Mouse (Mus musculus) forebrain, embryonic 10.5 days (tissue): ENCODE results near the gene Ddx19a. TPM values are rescaled to one million over a fixed set of nuclear protein-coding genes. Genes with fewer than 3 reads are reported as not detected.
"Not testable (repeated sequence)": the region's sequence is repeated elsewhere in the genome, so short reads cannot be mapped to it uniquely, and the experiment has no call there.

Experiments
- DNase-seq: peaks from one replicate; pipeline ENCODE4 v3.0.0-alpha.2; 2017; ENCODE audit warnings: low spot score; ENCODE audit errors: extremely low spot score
- H3K27ac ChIP-seq: fragments of 300-500 bp; sonication (generic); 2 replicates; pipeline ENCODE4 v1.5.1; 2016; ENCODE audit warnings: mild to moderate bottlenecking
- H3K27me3 ChIP-seq: fragments of 300-500 bp; sonication (generic); 2 replicates; pipeline ENCODE4 v1.6.1; 2016; ENCODE audit warnings: mild to moderate bottlenecking; ENCODE audit not compliant: poor library complexity, severe bottlenecking
- H3K36me3 ChIP-seq: fragments of 300-500 bp; sonication (generic); replicated peaks from 2 replicates; pipeline ENCODE4 v1.6.1; 2016; ENCODE audit warnings: mild to moderate bottlenecking, moderate library complexity
- H3K4me1 ChIP-seq: fragments of 300-500 bp; sonication (generic); 2 replicates; pipeline ENCODE4 v1.6.1; 2016
- H3K4me3 ChIP-seq: fragments of 300-500 bp; sonication (generic); 2 replicates; pipeline ENCODE4 v1.5.1; 2016; ENCODE audit warnings: mild to moderate bottlenecking, moderate library complexity
- H3K9me3 ChIP-seq: fragments of 300-500 bp; sonication (generic); 2 replicates; pipeline ENCODE4 v1.6.1; 2016; ENCODE audit warnings: mild to moderate bottlenecking, moderate library complexity
- WGBS: fragments of 180-500 bp; shearing (Covaris S2); methylation state at CpG from one replicate; pipeline ENCODE4 v1.1.7; 2016; 5-methylcytosine and 5-hydroxymethylcytosine counted together
- polyA plus RNA-seq: library from polyadenylated mRNA; unstranded; fragments of >200 nt; fragmentation: Nextera tagmentation; extraction: Ambion mirVana; gene quantifications from 2 replicates; pipeline ENCODE4 v1.2.1, GENCODE M21; 2016

The Ddx19a gene
- polyA plus RNA-seq, 1 experiment from 2014 or later: 27.4 TPM

DNA sequence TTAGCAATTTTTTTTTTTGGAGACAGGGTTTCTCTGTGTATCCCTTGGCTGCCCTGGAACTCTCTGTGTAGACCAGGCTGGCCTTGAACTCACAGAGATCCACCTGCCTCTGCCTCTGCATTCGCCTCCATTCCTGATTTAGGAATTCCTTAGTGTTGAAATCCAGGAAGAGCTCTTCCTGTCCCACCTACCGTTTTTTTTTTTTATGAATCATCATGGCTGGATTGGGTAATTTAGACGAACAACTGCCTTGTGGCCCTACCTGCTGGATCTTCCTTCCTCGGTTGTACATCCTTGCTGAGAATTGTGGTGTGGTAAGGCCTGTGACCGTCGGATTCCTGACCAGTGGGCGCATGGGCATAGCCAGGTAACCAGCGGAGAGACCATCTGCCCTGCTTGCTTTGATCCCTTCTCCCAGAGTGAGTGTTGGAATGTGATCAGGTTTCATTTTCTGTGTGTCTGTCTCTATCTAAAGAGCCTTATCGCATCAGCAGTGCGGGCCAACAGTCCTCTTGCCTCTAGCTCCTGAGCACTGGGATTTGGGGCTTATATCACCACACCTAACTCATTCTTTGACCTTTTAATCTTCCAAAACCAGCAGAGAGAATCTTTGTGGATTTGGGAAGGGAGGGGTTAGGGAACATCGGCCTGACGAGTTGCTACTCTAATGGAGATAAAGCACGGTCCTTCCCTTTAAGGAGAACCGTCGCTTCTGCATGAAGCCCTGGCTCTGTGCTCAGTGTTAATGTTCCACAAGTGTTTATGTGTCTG is 56.7 kb downstream of the Ddx19a start:
- no peak overlapping the region for H3K27ac ChIP-seq
- WGBS: 91% methylated on average over 15 of the region's 15 CpGs
- no peaks in the 10 kb centered on the region for H3K9me3 ChIP-seq
- peaks cover 9% of the 10 kb centered on the region for H3K4me1 ChIP-seq
- no peak for DNase-seq
- H3K36me3 ChIP-seq: peaks cover 15% of the 10 kb centered on the region; the same call in 1 of the 2 replicates
- no peaks in the 10 kb centered on the region for H3K27me3 ChIP-seq
- no peak overlapping the region for H3K4me3 ChIP-seq

GRCm38 (mm10) chr8:110938882-110939589 is 58.6 kb downstream of the Ddx19a start:
- Histone ChIP-seq H3K27me3 (no peaks in the 10 kb centered on the region), H3K9me3 (no peaks in the 10 kb centered on the region), H3K36me3 (peaks cover 19% of the 10 kb centered on the region; the same call in 1 of the 2 replicates), H3K4me1 (peaks cover 9% of the 10 kb centered on the region), H3K27ac (no peak overlapping the region), H3K4me3 (no peak overlapping the region)
- no peak for DNase-seq
- WGBS: 89% methylated on average over 6 of the region's 6 CpGs

GRCm38 (mm10) chr8:110936217-110936616 is 61.4 kb downstream of the Ddx19a start:
- DNase-seq: no peak
- peaks cover 7% of the 10 kb centered on the region for H3K4me1 ChIP-seq
- no peak overlapping the region for H3K4me3 ChIP-seq
- peaks cover 17% of the 10 kb centered on the region for H3K36me3 ChIP-seq
- H3K27ac ChIP-seq: no peak overlapping the region
- no peaks in the 10 kb centered on the region for H3K27me3 ChIP-seq
- 95% methylated on average over 12 of the region's 12 CpGs for WGBS
- no peaks in the 10 kb centered on the region for H3K9me3 ChIP-seq

GRCm38 (mm10) chr8:110933272-110933671 is 64.3 kb downstream of the Ddx19a start:
- Histone ChIP-seq H3K4me1 (peaks cover 14% of the 10 kb centered on the region; the same call in 1 of the 2 replicates), H3K4me3 (no peak overlapping the region), H3K9me3 (no peaks in the 10 kb centered on the region), H3K27me3 (no peaks in the 10 kb centered on the region), H3K27ac (no peak overlapping the region), H3K36me3 (peaks cover 36% of the 10 kb centered on the region)
- 89% methylated on average over 2 of the region's 2 CpGs for WGBS
- no peak for DNase-seq

DNA sequence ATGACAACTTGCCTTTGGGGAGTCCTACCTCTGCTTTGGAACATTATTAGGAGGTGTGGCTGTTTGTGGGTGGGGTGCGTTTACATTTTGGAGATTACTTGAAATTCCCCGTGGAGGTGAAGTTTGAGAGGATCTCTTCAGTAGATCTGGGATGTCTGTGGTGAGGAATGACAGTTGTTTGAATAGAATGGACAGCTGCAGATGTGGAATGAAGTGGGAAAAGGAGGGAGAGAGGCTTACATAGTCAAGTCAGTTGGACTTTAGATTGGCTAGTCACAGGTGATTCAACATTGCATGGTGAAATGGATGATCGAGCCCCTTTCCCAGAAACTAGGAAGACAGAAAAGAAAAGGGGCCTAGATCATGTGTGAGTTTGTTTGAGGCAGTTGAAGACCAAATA is 65.2 kb downstream of the Ddx19a start:
- DNase-seq: no peak
- peaks cover 36% of the 10 kb centered on the region for H3K36me3 ChIP-seq
- peaks cover 14% of the 10 kb centered on the region; the same call in 1 of the 2 replicates for H3K4me1 ChIP-seq
- H3K4me3 ChIP-seq: no peak overlapping the region
- no peak overlapping the region for H3K27ac ChIP-seq
- WGBS: 92% methylated on average over 3 of the region's 3 CpGs
- H3K27me3 ChIP-seq: no peaks in the 10 kb centered on the region
- no peaks in the 10 kb centered on the region for H3K9me3 ChIP-seq

GRCm38 (mm10) chr8:110931176-110931939 is 66.2 kb downstream of the Ddx19a start:
- H3K4me1 ChIP-seq: peaks cover 20% of the 10 kb centered on the region; the same call in 1 of the 2 replicates
- no peak for DNase-seq

GRCm38 (mm10) chr8:110929672-110930071 is 67.9 kb downstream of the Ddx19a start:
- WGBS: 95% methylated on average over 8 of the region's 8 CpGs
- H3K36me3 ChIP-seq: peaks cover 41% of the 10 kb centered on the region
- H3K4me1 ChIP-seq: peaks cover 23% of the 10 kb centered on the region; the same call in 1 of the 2 replicates
- H3K27me3 ChIP-seq, DNase-seq, H3K4me3 ChIP-seq, H3K9me3 ChIP-seq, H3K27ac ChIP-seq: not testable (repeated sequence)

More at GRCm38 (mm10) chr8:110931176-110931939, 66.2 kb downstream of the Ddx19a start:
- Histone ChIP-seq H3K36me3 (peaks cover 41% of the 10 kb centered on the region), H3K27me3 (no peaks in the 10 kb centered on the region), H3K4me3 (no peak overlapping the region), H3K27ac (peak overlapping the region; percentile 31; the same call in 1 of the 2 replicates), H3K9me3 (no peaks in the 10 kb centered on the region)
- WGBS: 84% methylated on average over 12 of the region's 12 CpGs

DNA sequence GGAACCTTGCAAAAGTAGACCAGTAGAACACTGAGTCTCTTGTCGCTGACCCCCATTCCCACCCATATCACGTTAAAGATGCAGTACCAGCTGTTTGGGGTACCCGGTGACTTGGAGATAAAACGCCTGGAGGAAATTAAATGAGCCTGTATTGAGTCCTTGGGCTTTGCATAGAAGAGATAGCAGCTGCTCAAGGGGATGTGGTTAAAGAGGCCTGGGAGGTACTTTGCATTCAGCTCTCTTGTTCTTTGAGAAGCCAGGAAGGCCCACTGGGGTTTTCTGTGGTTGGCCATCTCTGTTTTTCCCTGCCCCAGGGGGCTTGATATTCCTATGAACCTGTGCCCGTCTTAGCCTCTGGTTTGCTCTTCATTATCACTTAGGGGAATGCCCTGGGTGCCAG is 68.5 kb downstream of the Ddx19a start:
- H3K27ac ChIP-seq: no peak overlapping the region
- H3K4me3 ChIP-seq: no peak overlapping the region
- no peaks in the 10 kb centered on the region for H3K9me3 ChIP-seq
- H3K36me3 ChIP-seq: peaks cover 42% of the 10 kb centered on the region
- DNase-seq: no peak
- WGBS: 69% methylated on average over 5 of the region's 5 CpGs
- peaks cover 23% of the 10 kb centered on the region; the same call in 1 of the 2 replicates for H3K4me1 ChIP-seq
- no peaks in the 10 kb centered on the region for H3K27me3 ChIP-seq

- Histone ChIP-seq H3K4me1 (peaks cover 23% of the 10 kb centered on the region; the same call in 1 of the 2 replicates), H3K4me3 (no peak overlapping the region), H3K36me3 (peaks cover 43% of the 10 kb centered on the region), H3K9me3 (no peaks in the 10 kb centered on the region), H3K27ac (no peak overlapping the region), H3K27me3 (no peaks in the 10 kb centered on the region)
- DNase-seq: no peak
- WGBS: 86% methylated on average over 7 of the region's 7 CpGs
Measured at GRCm38 (mm10) chr8:110928435-110928834, 69.2 kb downstream of the Ddx19a start.

DNA sequence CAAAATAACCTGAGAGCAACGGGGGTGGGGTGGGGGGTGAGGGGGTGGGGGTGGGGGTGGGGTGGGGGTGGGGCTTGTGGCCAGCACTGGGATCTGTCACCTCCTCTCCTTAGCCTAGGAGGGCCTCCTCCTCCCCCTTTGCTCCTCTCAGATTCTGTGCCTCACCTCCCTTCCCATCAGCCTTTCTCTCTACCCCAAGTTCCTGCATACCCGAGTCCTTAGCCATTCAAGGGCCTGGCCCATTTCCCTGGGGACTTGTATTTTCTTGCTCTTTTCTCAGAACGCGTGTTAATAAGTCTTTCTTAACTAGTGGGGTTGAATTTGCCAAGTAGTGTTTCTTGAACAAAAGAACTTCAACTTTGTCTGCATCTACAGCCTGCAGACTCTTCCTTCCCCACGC is 70.9 kb downstream of the Ddx19a start:
- peaks cover 57% of the 10 kb centered on the region for H3K36me3 ChIP-seq
- 60% methylated on average over 5 of the region's 5 CpGs for WGBS
- no peak for DNase-seq
- H3K4me1 ChIP-seq: peaks cover 29% of the 10 kb centered on the region
- no peak overlapping the region for H3K4me3 ChIP-seq
- H3K27me3 ChIP-seq: no peaks in the 10 kb centered on the region
- no peaks in the 10 kb centered on the region for H3K9me3 ChIP-seq
- H3K27ac ChIP-seq: no peak overlapping the region

- WGBS: 94% methylated on average over 8 of the region's 8 CpGs
- Histone ChIP-seq H3K27ac (no peak overlapping the region), H3K4me3 (no peak overlapping the region), H3K9me3 (no peaks in the 10 kb centered on the region), H3K27me3 (no peaks in the 10 kb centered on the region), H3K36me3 (peaks cover 47% of the 10 kb centered on the region), H3K4me1 (peaks cover 35% of the 10 kb centered on the region)
- no peak for DNase-seq
Measured at GRCm38 (mm10) chr8:110925691-110926140, 71.9 kb downstream of the Ddx19a start.
